Mouse (Mus musculus) limb, embryonic 14.5 days (tissue): ENCODE measurements around the gene Fam193a. TPM values are rescaled to one million over a fixed set of nuclear protein-coding genes. Genes with fewer than 3 reads are reported as not detected.

Experiments
- ATAC-seq: fragments of 200-750 bp; cut with Nextera tagmentation; 2 replicates; pipeline ENCODE4 v1.8.0; 2017; ENCODE audit warnings: low read depth, moderate number of reproducible peaks, moderate TSS enrichment; ENCODE audit not compliant: low FRiP score
- DNase-seq: peaks from one replicate; pipeline ENCODE4 v3.0.0-alpha.2; 2015; ENCODE audit warnings: low spot score
- H3K27ac ChIP-seq: fragments of 300-500 bp; sonication (generic); replicated peaks from 2 replicates; pipeline ENCODE4 v1.5.1; 2014; ENCODE audit warnings: low read depth, mild to moderate bottlenecking, low read length, moderate library complexity, mixed read lengths
- H3K27me3 ChIP-seq: fragments of 300-500 bp; sonication (generic); 2 replicates; pipeline ENCODE4 v1.6.1; 2014; ENCODE audit warnings: low read length, mixed read lengths; ENCODE audit not compliant: control insufficient read depth, insufficient read depth
- H3K36me3 ChIP-seq: fragments of 300-500 bp; sonication (generic); 2 replicates; pipeline ENCODE4 v1.6.1; 2014; ENCODE audit warnings: mild to moderate bottlenecking, low read length, moderate library complexity, mixed read lengths; ENCODE audit not compliant: control insufficient read depth, insufficient read depth
- H3K4me1 ChIP-seq: fragments of 300-500 bp; sonication (generic); 2 replicates; pipeline ENCODE4 v1.6.1; 2014; ENCODE audit warnings: antibody characterized with exemption, low read length, mixed read lengths; ENCODE audit not compliant: control insufficient read depth, insufficient read depth
- H3K4me2 ChIP-seq: fragments of 300-500 bp; sonication (generic); replicated peaks from 2 replicates; pipeline ENCODE4 v1.6.1; 2014; ENCODE audit warnings: low read depth, mild to moderate bottlenecking, low read length, moderate library complexity; ENCODE audit not compliant: severe bottlenecking
- H3K4me3 ChIP-seq: fragments of 300-500 bp; sonication (generic); replicated peaks from 2 replicates; pipeline ENCODE4 v1.5.1; 2014; ENCODE audit warnings: low read length
- H3K9ac ChIP-seq: fragments of 300-500 bp; sonication (generic); 2 replicates; pipeline ENCODE4 v1.6.1; 2014; ENCODE audit warnings: mild to moderate bottlenecking, low read depth, low read length, moderate library complexity; ENCODE audit not compliant: severe bottlenecking
- H3K9me3 ChIP-seq: fragments of 300-500 bp; sonication (generic); 2 replicates; pipeline ENCODE4 v1.6.1; 2016; ENCODE audit warnings: low read length; ENCODE audit not compliant: control insufficient read depth
- POLR2A ChIP-seq: fragments of 200-500 bp; IDR thresholded peaks from 2 replicates; pipeline ENCODE4 v1.8.0; 2012; ENCODE audit warnings: inconsistent platforms, mild to moderate bottlenecking, moderate library complexity, borderline replicate concordance; ENCODE audit not compliant: insufficient read depth, insufficient read length; ENCODE audit errors: extremely low read depth
- WGBS: fragments of 180-500 bp; shearing (Covaris S2); extraction: QIAGEN DNeasy Blood & Tissue Kit; methylation state at CpG from one replicate; pipeline ENCODE4 v1.1.7; 2014; 5-methylcytosine and 5-hydroxymethylcytosine counted together
- polyA plus RNA-seq, 2 experiments: library from polyadenylated mRNA; depleted of rRNA in 1 of 2; stranded (reverse) in 1 of 2; unstranded in 1 of 2; fragments of >200 nt; fragmentation: Nextera tagmentation in 1 of 2; extraction: Ambion mirVana in 1 of 2; gene quantifications; 2 replicates each; pipeline versions ENCODE4 v1.2.1 to v1.2.3; 2012 to 2014

The Fam193a gene
- polyA plus RNA-seq, 2 experiments: 16.6 to 57.5 TPM

- H3K4me2 ChIP-seq: no peak overlapping the region
- no peak overlapping the region for H3K27ac ChIP-seq
- no peak overlapping the region for H3K9ac ChIP-seq
- H3K4me3 ChIP-seq: no peak overlapping the region
- DNase-seq (no peak), ATAC-seq (no peak)
- 99% methylated on average over 2 of the region's 2 CpGs for WGBS
- H3K36me3 ChIP-seq: no peaks in the 10 kb centered on the region; the same call in 1 of the 2 replicates
- no peaks in the 10 kb centered on the region for H3K27me3 ChIP-seq
- H3K4me1 ChIP-seq: no peaks in the 10 kb centered on the region
- no peak for TF ChIP-seq POLR2A
- peaks cover 10% of the 10 kb centered on the region for H3K9me3 ChIP-seq
Observed at GRCm38 (mm10) chr5:34381700-34382099, 12.0 kb downstream of the Fam193a start.

- no peaks in the 10 kb centered on the region for H3K27me3 ChIP-seq
- H3K9me3 ChIP-seq: peaks cover 10% of the 10 kb centered on the region
- no peak for DNase-seq
- H3K4me3 ChIP-seq: no peak overlapping the region
- no peak overlapping the region for H3K9ac ChIP-seq
- no peak overlapping the region for H3K4me2 ChIP-seq
- WGBS: 98% methylated on average over 5 of the region's 5 CpGs
- H3K36me3 ChIP-seq: no peaks in the 10 kb centered on the region; the same call in 1 of the 2 replicates
- no peak overlapping the region for H3K27ac ChIP-seq
- no peak for ATAC-seq
- TF ChIP-seq POLR2A: no peak
- H3K4me1 ChIP-seq: no peaks in the 10 kb centered on the region
Observed at GRCm38 (mm10) chr5:34385616-34386015, 15.9 kb downstream of the Fam193a start.

- 94% methylated on average over 2 of the region's 2 CpGs for WGBS
Observed at GRCm38 (mm10) chr5:34386744-34387143, 17.0 kb downstream of the Fam193a start.

GRCm38 (mm10) chr5:34393251-34393650 is 23.5 kb downstream of the Fam193a start:
- no peak for TF ChIP-seq POLR2A
- Histone ChIP-seq H3K36me3 (no peaks in the 10 kb centered on the region), H3K4me3 (no peak overlapping the region), H3K4me2 (no peak overlapping the region), H3K9me3 (no peaks in the 10 kb centered on the region), H3K4me1 (no peaks in the 10 kb centered on the region), H3K9ac (no peak overlapping the region), H3K27me3 (no peaks in the 10 kb centered on the region), H3K27ac (no peak overlapping the region)
- ATAC-seq (no peak), DNase-seq (no peak)
- 94% methylated on average over 8 of the region's 8 CpGs for WGBS

More at GRCm38 (mm10) chr5:34386744-34387143, 17.0 kb downstream of the Fam193a start:
- Histone ChIP-seq H3K4me2 (no peak overlapping the region), H3K9ac (no peak overlapping the region), H3K4me3 (no peak overlapping the region), H3K27me3 (no peaks in the 10 kb centered on the region), H3K4me1 (no peaks in the 10 kb centered on the region), H3K36me3 (no peaks in the 10 kb centered on the region; the same call in 1 of the 2 replicates), H3K9me3 (peaks cover 10% of the 10 kb centered on the region), H3K27ac (no peak overlapping the region)
- ATAC-seq (no peak), DNase-seq (no peak)
- no peak for TF ChIP-seq POLR2A

DNA sequence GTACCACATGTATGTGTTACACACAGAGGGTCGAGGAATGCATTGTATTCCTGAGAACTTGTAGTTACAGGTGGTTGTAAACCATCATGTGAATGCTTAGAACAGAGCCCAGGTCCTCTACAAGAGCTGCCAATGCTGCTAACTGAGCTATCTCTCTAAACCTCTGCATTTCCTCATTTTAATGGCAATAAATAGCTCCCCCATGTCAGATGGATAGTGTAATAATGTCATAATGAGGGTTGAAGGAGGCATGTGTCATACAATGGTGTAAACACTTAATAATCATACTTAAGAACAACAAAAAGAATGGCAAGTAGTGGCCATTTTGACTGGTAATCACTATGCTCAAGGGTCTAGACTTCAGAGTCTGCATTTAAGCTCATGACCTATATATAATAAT is 25.6 kb downstream of the Fam193a start:
- no peaks in the 10 kb centered on the region for H3K9me3 ChIP-seq
- no peaks in the 10 kb centered on the region for H3K36me3 ChIP-seq
- H3K4me2 ChIP-seq: no peak overlapping the region
- H3K27ac ChIP-seq: no peak overlapping the region
- H3K4me1 ChIP-seq: no peaks in the 10 kb centered on the region
- TF ChIP-seq POLR2A: no peak
- H3K27me3 ChIP-seq: no peaks in the 10 kb centered on the region
- 85% methylated on average over 1 of the region's 1 CpGs for WGBS
- ATAC-seq (no peak), DNase-seq (no peak)
- no peak overlapping the region for H3K4me3 ChIP-seq
- no peak overlapping the region for H3K9ac ChIP-seq
